Mouse (Mus musculus) hindbrain, embryonic 13.5 days (tissue): ENCODE results near the gene Cd302. TPM values are rescaled to one million over a fixed set of nuclear protein-coding genes. Genes with fewer than 3 reads are reported as not detected.

Experiments
- ATAC-seq: fragments of 200-750 bp; cut with Nextera tagmentation; 2 replicates; pipeline ENCODE4 v1.8.0; 2017; ENCODE audit warnings: moderate TSS enrichment; ENCODE audit not compliant: low FRiP score
- H3K27ac ChIP-seq: fragments of 300-500 bp; sonication (generic); 2 replicates; pipeline ENCODE4 v1.5.1; 2015; ENCODE audit warnings: inconsistent platforms, mild to moderate bottlenecking, moderate library complexity
- H3K27me3 ChIP-seq: fragments of 300-500 bp; sonication (generic); 2 replicates; pipeline ENCODE4 v1.6.1; 2015; ENCODE audit warnings: mild to moderate bottlenecking, inconsistent platforms
- H3K36me3 ChIP-seq: fragments of 300-500 bp; sonication (generic); 2 replicates; pipeline ENCODE4 v1.6.1; 2015; ENCODE audit warnings: mild to moderate bottlenecking, inconsistent platforms
- H3K4me1 ChIP-seq: fragments of 300-500 bp; sonication (generic); replicated peaks from 2 replicates; pipeline ENCODE4 v1.6.1; 2015; ENCODE audit warnings: inconsistent platforms
- H3K4me2 ChIP-seq: fragments of 300-500 bp; sonication (generic); 2 replicates; pipeline ENCODE4 v1.6.1; 2015; ENCODE audit warnings: inconsistent platforms, mild to moderate bottlenecking, moderate library complexity
- H3K4me3 ChIP-seq: fragments of 300-500 bp; sonication (generic); 2 replicates; pipeline ENCODE4 v1.5.1; 2015; ENCODE audit warnings: mild to moderate bottlenecking, inconsistent platforms
- H3K9ac ChIP-seq: fragments of 300-500 bp; sonication (generic); 2 replicates; pipeline ENCODE4 v1.6.1; 2015; ENCODE audit warnings: mild to moderate bottlenecking, inconsistent platforms
- H3K9me3 ChIP-seq: fragments of 300-500 bp; sonication (generic); 2 replicates; pipeline ENCODE4 v1.6.1; 2016; ENCODE audit warnings: inconsistent platforms
- WGBS: fragments of 180-500 bp; shearing (Covaris S2); methylation state at CpG from one replicate; pipeline ENCODE4 v1.1.7; 2015; 5-methylcytosine and 5-hydroxymethylcytosine counted together
- polyA plus RNA-seq: library from polyadenylated mRNA; unstranded; fragments of >200 nt; fragmentation: Nextera tagmentation; extraction: Ambion mirVana; gene quantifications from 2 replicates; pipeline ENCODE4 v1.2.1, GENCODE M21; 2015

The Cd302 gene
- polyA plus RNA-seq, 1 experiment from 2014 or later = 15.4 TPM

DNA sequence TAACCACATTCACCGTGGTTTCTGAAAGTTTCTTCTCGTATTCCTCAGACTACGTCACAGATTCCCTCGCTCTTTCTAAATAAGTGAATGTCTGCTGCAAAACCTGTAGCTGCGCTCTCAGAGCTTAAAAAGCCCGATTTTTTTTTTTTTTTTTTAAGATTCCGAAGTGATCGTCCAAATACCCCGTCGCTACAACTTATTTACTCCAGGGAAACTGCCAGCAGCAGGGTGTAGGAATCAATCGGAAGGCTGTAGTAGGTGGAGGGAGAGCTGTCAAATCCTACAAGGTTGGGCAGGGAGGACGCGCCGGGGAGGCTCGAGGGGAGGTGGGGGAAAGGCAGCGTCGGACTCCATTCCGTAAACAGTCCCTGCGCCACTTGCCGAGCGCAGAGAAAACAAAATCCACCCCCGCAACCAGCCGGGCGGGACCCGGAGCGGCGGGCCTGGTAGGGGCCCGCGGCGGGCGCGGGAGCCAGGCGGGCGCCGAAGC, 75.1 kb downstream of the Cd302 start:
- peaks cover 19% of the 10 kb centered on the region for H3K27me3 ChIP-seq
- H3K4me3 ChIP-seq = peak overlapping the region; percentile 88
- peak overlapping the region; percentile 97 for H3K27ac ChIP-seq
- ATAC-seq = no peak; the same call in 1 of the 2 replicates
- no peaks in the 10 kb centered on the region for H3K9me3 ChIP-seq
- peak overlapping the region; percentile 94 for H3K9ac ChIP-seq
- H3K36me3 ChIP-seq = peaks cover 17% of the 10 kb centered on the region
- under 1% methylated on average over 34 of the region's 35 CpGs for WGBS
- peak overlapping the region; percentile 63 for H3K4me2 ChIP-seq
- H3K4me1 ChIP-seq = peaks cover 44% of the 10 kb centered on the region

DNA sequence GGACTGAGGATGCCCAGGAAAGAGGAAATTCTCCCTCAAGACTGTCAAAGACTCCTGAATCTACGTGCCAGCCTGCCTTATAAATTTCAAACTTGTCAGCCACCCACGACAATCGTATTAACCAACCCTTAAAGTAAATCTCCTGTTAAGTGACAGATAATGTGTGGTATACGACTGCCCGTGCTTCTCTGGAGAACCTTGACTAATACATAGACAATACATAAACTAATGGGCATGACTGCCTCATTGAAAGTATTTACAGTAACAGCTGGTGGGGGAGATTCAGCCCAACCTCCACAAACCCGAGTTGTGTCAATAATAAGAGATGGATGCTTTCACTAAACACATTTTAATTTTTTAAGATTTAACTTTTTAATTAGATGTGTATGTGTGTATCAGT, 78.5 kb downstream of the Cd302 start:
- H3K9ac ChIP-seq = no peak overlapping the region
- no peak overlapping the region for H3K27ac ChIP-seq
- no peak overlapping the region for H3K4me3 ChIP-seq
- H3K9me3 ChIP-seq = no peaks in the 10 kb centered on the region
- no peak overlapping the region for H3K4me2 ChIP-seq
- 39% methylated on average over 6 of the region's 6 CpGs for WGBS
- H3K4me1 ChIP-seq = peaks cover 15% of the 10 kb centered on the region
- ATAC-seq = no peak
- H3K36me3 ChIP-seq = peaks cover 18% of the 10 kb centered on the region
- H3K27me3 ChIP-seq = peaks cover 33% of the 10 kb centered on the region

DNA sequence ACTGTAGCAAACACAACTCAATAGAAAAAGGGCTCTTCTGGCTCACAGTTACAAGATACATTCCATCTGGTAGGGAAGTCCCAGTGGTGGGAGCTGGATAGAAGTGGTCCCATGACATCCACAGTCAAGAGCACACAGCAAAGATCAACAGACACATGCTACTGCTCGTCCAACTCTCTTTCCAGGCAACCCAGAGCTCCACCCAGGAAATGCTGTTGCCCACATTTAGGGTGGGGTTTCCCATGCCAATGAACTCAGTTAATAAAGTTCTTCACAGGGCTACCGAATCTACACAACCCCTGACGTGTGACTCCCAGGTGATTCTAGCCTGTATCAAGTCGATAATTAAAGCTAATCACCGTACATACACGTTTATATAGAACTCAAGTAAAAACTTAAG, 80.1 kb downstream of the Cd302 start:
- Histone ChIP-seq H3K4me2 (no peak overlapping the region), H3K4me3 (no peak overlapping the region), H3K27me3 (peaks cover 33% of the 10 kb centered on the region), H3K27ac (no peak overlapping the region), H3K36me3 (peaks cover 18% of the 10 kb centered on the region), H3K9ac (no peak overlapping the region), H3K4me1 (peaks cover 14% of the 10 kb centered on the region), H3K9me3 (no peaks in the 10 kb centered on the region)
- ATAC-seq = no peak
- 88% methylated on average over 6 of the region's 6 CpGs for WGBS

DNA sequence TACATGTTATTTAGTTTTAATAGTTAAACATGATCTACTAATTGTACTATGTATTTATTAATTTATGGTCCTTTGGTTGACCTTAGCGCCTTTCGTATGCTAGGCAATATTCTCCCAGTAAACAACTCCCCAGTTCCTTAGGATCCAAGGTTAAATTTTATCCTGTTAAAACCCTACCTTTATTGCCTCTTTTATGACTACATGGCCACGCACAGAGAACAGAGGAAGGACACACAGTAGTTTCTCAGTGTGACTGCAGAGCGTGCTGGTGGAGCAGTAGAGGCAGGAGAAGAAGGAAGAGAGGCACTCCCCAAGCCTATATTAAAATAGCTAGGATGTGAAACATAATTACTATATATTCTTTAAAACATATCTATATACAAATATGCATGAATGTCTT, 80.6 kb downstream of the Cd302 start:
- Histone ChIP-seq H3K27ac (no peak overlapping the region), H3K27me3 (peaks cover 33% of the 10 kb centered on the region), H3K36me3 (peaks cover 18% of the 10 kb centered on the region), H3K4me3 (no peak overlapping the region), H3K4me1 (peaks cover 11% of the 10 kb centered on the region), H3K9me3 (no peaks in the 10 kb centered on the region), H3K9ac (no peak overlapping the region), H3K4me2 (no peak overlapping the region)
- ATAC-seq = no peak
- WGBS = 93% methylated on average over 4 of the region's 4 CpGs

DNA sequence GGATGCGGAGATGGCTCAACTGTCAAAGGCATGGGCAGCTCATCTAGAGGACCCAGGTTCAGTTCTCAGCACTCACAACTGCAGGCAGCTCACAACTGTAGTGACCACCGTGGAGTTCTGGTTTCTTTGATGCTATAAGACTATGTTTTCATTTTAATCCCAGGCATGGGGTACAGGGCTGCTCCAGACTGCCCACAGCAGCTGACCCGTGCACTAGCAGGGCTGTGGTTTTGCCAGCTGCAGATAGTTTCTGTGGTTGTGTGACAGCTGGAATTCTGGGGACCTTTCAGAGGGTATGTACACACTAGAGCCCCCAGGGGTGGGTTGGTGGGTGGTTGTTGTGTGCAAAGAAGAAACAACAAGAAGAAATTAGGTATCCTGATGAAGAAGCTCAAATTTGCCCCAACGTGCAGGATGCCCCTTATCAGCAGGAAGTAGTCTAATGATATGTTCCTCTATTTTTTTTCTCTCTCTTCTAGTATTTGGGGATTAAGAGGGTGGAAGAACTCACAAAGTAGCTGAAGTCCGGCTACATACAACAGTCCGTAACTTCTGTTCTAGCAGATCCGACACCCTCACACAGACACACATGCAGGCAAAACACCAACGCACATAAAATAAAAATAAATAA, 81.3 kb downstream of the Cd302 start:
- 90% methylated on average over 8 of the region's 8 CpGs for WGBS
- Histone ChIP-seq H3K27me3 (peaks cover 29% of the 10 kb centered on the region), H3K4me3 (no peak overlapping the region), H3K27ac (no peak overlapping the region), H3K9ac (no peak overlapping the region), H3K36me3 (peaks cover 18% of the 10 kb centered on the region), H3K9me3 (no peaks in the 10 kb centered on the region), H3K4me1 (peaks cover 7% of the 10 kb centered on the region), H3K4me2 (no peak overlapping the region)
- ATAC-seq = no peak

Other genes starting within 250 kb of the Cd302 start
- gene Baz2b, start 74.6 kb downstream of the Cd302 start, polyA plus RNA-seq = 96.8 and 105 TPM in 2 replicates
- gene March7, start 74.6 kb downstream of the Cd302 start, polyA plus RNA-seq = 98.9 and 101 TPM in 2 replicates
- gene Ly75, start 98.8 kb upstream of the Cd302 start, polyA plus RNA-seq = 0.91 and 1.2 TPM in 2 replicates